In the genomic region with DNA sequence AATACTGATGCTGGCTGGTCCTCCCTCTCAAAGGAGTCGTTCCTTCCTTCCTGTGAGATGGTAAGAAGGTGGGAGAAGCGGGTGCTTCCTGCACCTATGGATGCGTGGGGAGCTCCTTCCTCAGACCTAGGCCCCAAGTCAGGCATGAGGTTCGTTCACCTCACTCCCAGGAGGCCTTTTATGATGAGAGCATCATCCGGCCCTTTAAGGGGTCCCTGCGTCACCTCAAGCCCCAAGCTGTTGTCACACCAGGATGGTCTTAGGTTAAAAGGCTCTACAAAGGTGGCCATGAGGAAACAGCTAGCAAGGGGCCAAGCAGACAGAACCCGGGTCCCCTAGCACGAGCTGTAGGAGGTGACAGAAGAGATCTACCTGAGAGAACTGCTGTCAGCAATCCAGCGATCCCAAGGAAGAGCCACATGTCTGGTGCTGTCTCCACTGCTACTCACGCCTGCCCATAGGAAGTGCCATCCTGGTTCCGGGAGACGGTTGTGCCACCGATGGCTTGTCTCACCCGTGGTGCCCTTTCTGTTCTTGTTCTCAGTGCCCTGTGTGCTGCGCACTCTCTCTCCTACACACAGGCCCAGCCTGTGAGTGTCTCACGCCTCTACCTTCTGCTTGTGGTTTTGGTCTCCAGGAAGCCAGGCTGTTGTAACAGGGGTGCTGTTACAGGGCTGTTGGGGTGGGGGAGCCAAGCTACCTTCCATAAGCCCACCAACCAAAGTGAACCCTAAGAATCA, we compare ENCODE assay signal across 19 mouse cellular contexts. TPM values are rescaled to one million over a fixed set of nuclear protein-coding genes. Genes with fewer than 3 reads are reported as not detected.
DNase-seq lines count a peak whose midpoint lies in the region; ATAC-seq and TF ChIP-seq lines count a peak whose summit lies in the region.
"Had no signal": no experiment of that assay in that cellular context is flagged by ENCODE, and none has a peak within 500 bp of the region (broad histone marks: within the 10 kb centered on the region; RNA-seq: fewer than 3 reads in every experiment).

A gene (minus strand): TSS at position 623 of the 740 bp plus-strand sequence.

- DNase-seq in heart, embryonic 10.5 days (ENCODE audit: low spot score), result no peak
- peak; percentile 76 to 83 for DNase-seq in thymus, postnatal 36 days
- DNase-seq in embryo, embryonic 9.5 days (ENCODE audit: extremely low spot score), result no peak
- DNase-seq in cerebellum, adult 2 months, result no peak
- no peak for DNase-seq in adrenal gland, postnatal 25 days
- DNase-seq: adrenal gland, postnatal 14 days; cerebellum, adult 9-10 months; gastrocnemius, postnatal 14 days; kidney, adult 9 months; layer of hippocampus, postnatal 36 days; liver; lung, adult 18-20 months; lung, postnatal 4 days had no signal

- H3K36me3 ChIP-seq in heart, embryonic 10.5 days, result no peaks in the 10 kb centered on the region
- no peaks in the 10 kb centered on the region for H3K36me3 ChIP-seq in heart, embryonic 12.5 days
- H3K36me3 ChIP-seq: midbrain, embryonic 12.5 days had no signal

- H3K9me3 ChIP-seq in heart, embryonic 10.5 days, result no peaks in the 10 kb centered on the region
- no peaks in the 10 kb centered on the region for H3K9me3 ChIP-seq in heart, embryonic 12.5 days (replicated peaks)
- H3K9me3 ChIP-seq: midbrain, embryonic 12.5 days had no signal

- H3K4me2 ChIP-seq in heart, embryonic 12.5 days, result no peak within 1 kb of the TSS
- H3K4me2 ChIP-seq: midbrain, embryonic 12.5 days had no signal

- ATAC-seq in heart, embryonic 12.5 days (ENCODE audit: insufficient number of reproducible peaks, low FRiP score), result no peak
- peak; percentile 56 for ATAC-seq in granulocyte monocyte progenitor cell, adult 5-6 weeks (replicated peaks; ENCODE audit: poor library complexity, severe bottlenecking)
- ATAC-seq: hindbrain, postnatal 0 days had no signal

- WGBS in heart, embryonic 10.5 days, result 88% methylated on average over 16 of the region's 16 CpGs
- 80% methylated on average over 16 of the region's 16 CpGs for WGBS in heart, embryonic 12.5 days
- 91% methylated on average over 16 of the region's 16 CpGs for WGBS in olfactory bulb, adult 2 months
- 95% methylated on average over 16 of the region's 16 CpGs for WGBS in cerebellum, adult 2 months

- H3K27me3 ChIP-seq in heart, embryonic 10.5 days (ENCODE audit: insufficient read depth, poor library complexity, severe bottlenecking), result no peaks in the 10 kb centered on the region; the same call in 1 of the 2 replicates
- H3K27me3 ChIP-seq in heart, embryonic 12.5 days (replicated peaks), result no peaks in the 10 kb centered on the region
- H3K27me3 ChIP-seq in cerebellum, adult 2 months (ENCODE audit: control insufficient read depth, insufficient read depth, low read length), result no peaks in the 10 kb centered on the region
- H3K27me3 ChIP-seq: midbrain, embryonic 12.5 days had no signal

- H3K9ac ChIP-seq in heart, embryonic 12.5 days, result no peak within 1 kb of the TSS
- H3K9ac ChIP-seq: midbrain, embryonic 12.5 days had no signal

- H3K4me3 ChIP-seq in heart, embryonic 10.5 days, result no peak within 1 kb of the TSS
- H3K4me3 ChIP-seq in heart, embryonic 12.5 days, result no peak within 1 kb of the TSS
- H3K4me3 ChIP-seq in olfactory bulb, adult 2 months (ENCODE audit: insufficient read depth, low read depth, low read length), result no peak within 1 kb of the TSS
- no peak within 1 kb of the TSS for H3K4me3 ChIP-seq in cerebellum, adult 2 months (replicated peaks; ENCODE audit: insufficient read depth, low read depth, low read length)
- H3K4me3 ChIP-seq: midbrain, embryonic 12.5 days had no signal

- 0 out of 2 replicates have a peak within 1 kb of the TSS, but pooled peaks have one; percentile 1 for H3K27ac ChIP-seq in heart, embryonic 10.5 days
- H3K27ac ChIP-seq in heart, embryonic 12.5 days (ENCODE audit: poor library complexity, severe bottlenecking), result no peak within 1 kb of the TSS
- H3K27ac ChIP-seq in olfactory bulb, adult 2 months (ENCODE audit: insufficient read depth, low read depth, low read length), result no peak within 1 kb of the TSS
- H3K27ac ChIP-seq in cerebellum, adult 2 months (ENCODE audit: insufficient read depth, low read length), result no peak within 1 kb of the TSS
- H3K27ac ChIP-seq: hindbrain, postnatal 0 days; midbrain, embryonic 12.5 days had no signal

- no peak for TF ChIP-seq POLR2A in olfactory bulb, adult 2 months (IDR thresholded peaks at IDR 0.05; ENCODE audit: insufficient read depth, low read depth, low read length)
- TF ChIP-seq POLR2A in cerebellum, adult 2 months (IDR thresholded peaks at IDR 0.05; ENCODE audit: borderline replicate concordance, insufficient read depth, low read length), result no peak

- H3K4me1 ChIP-seq in heart, embryonic 10.5 days, result no peaks in the 10 kb centered on the region
- H3K4me1 ChIP-seq in heart, embryonic 12.5 days (replicated peaks), result no peaks in the 10 kb centered on the region
- H3K4me1 ChIP-seq in olfactory bulb, adult 2 months (ENCODE audit: control insufficient read depth, insufficient read depth, low read length), result no peaks in the 10 kb centered on the region
- H3K4me1 ChIP-seq in cerebellum, adult 2 months (ENCODE audit: control insufficient read depth, insufficient read depth, low read length), result peaks cover 6% of the 10 kb centered on the region; the same call in 1 of the 2 replicates
- H3K4me1 ChIP-seq: midbrain, embryonic 12.5 days had no signal

- no peak for TF ChIP-seq CTCF in olfactory bulb, adult 2 months (IDR thresholded peaks at IDR 0.05; ENCODE audit: insufficient read depth, low read depth, low read length)
- TF ChIP-seq CTCF in cerebellum, adult 2 months (IDR thresholded peaks at IDR 0.05; ENCODE audit: borderline replicate concordance, insufficient read depth, low read depth, low read length), result no peak

RNA-seq across cellular contexts. Expression of the gene that starts here (rescaled TPM):
- polyA plus RNA-seq in heart, embryonic 10.5 days (2016; fragmentation: Nextera tagmentation; extraction: Ambion mirVana), result 0.06 TPM in 1 of 2 replicates, not detected in the other
- polyA plus RNA-seq in heart, embryonic 12.5 days (2016; fragmentation: Nextera tagmentation; extraction: Ambion mirVana), result not detected in 2 replicates
- 0.28 and 3.8 TPM in 2 replicates for total RNA-seq in granulocyte monocyte progenitor cell, adult 5-6 weeks (2014; fragmentation: Nextera tagmentation)
- total RNA-seq in granulocyte monocyte progenitor cell, adult 5-6 weeks (2017), result 0.21 and 0.26 TPM in 2 replicates
- polyA plus RNA-seq in olfactory bulb, adult 2 months (2012; ENCODE audit: insufficient read depth, insufficient read length, low replicate concordance, missing spikeins), result not detected in 2 replicates
- polyA plus RNA-seq in cerebellum, adult 2 months (2012; rRNA removed), result 0.05 and 0.10 TPM in 2 replicates
- not detected in 2 replicates for total RNA-seq in adrenal gland, postnatal 25 days (2021)
- total RNA-seq: gastrocnemius, postnatal 14 days; hindbrain, postnatal 0 days had no signal
- polyA plus RNA-seq: forebrain, embryonic 11.5 days; hindbrain, postnatal 0 days; midbrain, embryonic 12.5 days had no signal

Comparison
In these comparisons a context has a peak if more than half of its experiments do, and no peak if none do; other contexts are left out.
1. DNase-seq: peak in thymus, postnatal 36 days (2 of 2); none in heart, embryonic 10.5 days (single experiment), embryo, embryonic 9.5 days (single experiment), cerebellum, adult 2 months (0 of 2) and adrenal gland, postnatal 25 days (single experiment).